Mouse (Mus musculus) stomach, postnatal 0 days (tissue): ENCODE results near the gene Lrfn5.

ENCODE experiments used
- CTCF ChIP-seq: IDR thresholded peaks from 2 replicates; pipeline ENCODE4 v1.5.1; 2016; ENCODE audit warnings: antibody characterized with exemption, low read depth, mild to moderate bottlenecking, moderate library complexity
- EP300 ChIP-seq: optimal IDR thresholded peaks from 2 replicates; pipeline ENCODE3; 2016; ENCODE audit warnings: antibody characterized with exemption

GRCm38 (mm10) chr12:61523631-61524182 lies 757 bp downstream of the Lrfn5 start:
- no peak for TF ChIP-seq CTCF
- no peak for TF ChIP-seq EP300
